Mouse (Mus musculus) CH12.LX (cell line): ENCODE measurements at regions not wholly inside any gene's neighbourhood (a gene's known extent, or its start where the extent isn't known, plus 50 kb on each side); places are given as distances from the start of the nearest gene placed in this dataset.

Source experiments
- DNase-seq: peaks from one replicate; pipeline ENCODE4 v3.0.0-alpha.2; 2013; ENCODE audit errors: extremely low read depth
- H3K27ac ChIP-seq: 2 replicates; pipeline ENCODE4 v1.5.1; 2012; ENCODE audit warnings: low read depth, mild to moderate bottlenecking, control low read depth, moderate library complexity; ENCODE audit not compliant: insufficient read depth
- H3K27me3 ChIP-seq: replicated peaks from 2 replicates; pipeline ENCODE3; 2012; ENCODE audit warnings: inconsistent platforms
- H3K36me3 ChIP-seq, 2 experiments: replicated peaks in 1 of 2; 2 replicates each; pipeline versions ENCODE3 to v1.6.1; 2012; ENCODE audit warnings: inconsistent platforms in 1 of 2, low read length in 1 of 2, mild to moderate bottlenecking in 1 of 2, mixed read lengths in 1 of 2, moderate library complexity in 1 of 2; ENCODE audit not compliant: control insufficient read depth in 1 of 2, insufficient read depth in 1 of 2
- H3K4me1 ChIP-seq, 2 experiments: 2 replicates each; pipeline ENCODE4 v1.6.1; 2012; ENCODE audit warnings: inconsistent platforms in 1 of 2, moderate library complexity in 1 of 2; ENCODE audit not compliant: insufficient read depth in 2 of 2, control insufficient read depth in 1 of 2
- H3K4me2 ChIP-seq: 2 replicates; pipeline ENCODE4 v1.6.1; 2012; ENCODE audit warnings: low read depth, mild to moderate bottlenecking, control low read depth; ENCODE audit not compliant: poor library complexity, insufficient read depth, severe bottlenecking
- H3K4me3 ChIP-seq, 3 experiments: fragments of 150-350 bp in 1 of 3; sonication (generic) in 1 of 3; replicated peaks in 1 of 3; 2 replicates each; pipeline versions ENCODE3 to v1.5.1; 2011 to 2012; ENCODE audit warnings: low read depth in 2 of 3, low read length in 2 of 3, mild to moderate bottlenecking in 2 of 3, moderate library complexity in 2 of 3, control low read depth in 1 of 3, improper control_type of control experiment in 1 of 3, inconsistent platforms in 1 of 3, mixed read lengths in 1 of 3; ENCODE audit not compliant: poor library complexity in 1 of 3
- H3K79me2 ChIP-seq: replicated peaks from 2 replicates; pipeline ENCODE4 v1.6.1; 2012; ENCODE audit warnings: mild to moderate bottlenecking, moderate library complexity; ENCODE audit not compliant: control insufficient read depth, poor library complexity, insufficient read depth, severe bottlenecking; ENCODE audit errors: extremely low read depth
- H3K9ac ChIP-seq: 2 replicates; pipeline ENCODE4 v1.6.1; 2012; ENCODE audit warnings: low read depth, mild to moderate bottlenecking, control low read depth, moderate library complexity; ENCODE audit not compliant: insufficient read depth
- H3K9me3 ChIP-seq: replicated peaks from 2 replicates; pipeline ENCODE3; 2012; ENCODE audit warnings: low read length, inconsistent platforms, mixed read lengths
- BHLHE40 ChIP-seq: IDR thresholded peaks from 2 replicates; pipeline ENCODE4 v1.6.1; 2011; ENCODE audit warnings: mild to moderate bottlenecking, low read depth, low read length, improper control_type of control experiment
- CTCF ChIP-seq, 2 experiments: IDR thresholded peaks in 1 of 2; conservative IDR thresholded peaks in 1 of 2; 2 replicates each; pipeline ENCODE4 v1.5.1; 2011 to 2012; ENCODE audit warnings: low read depth in 2 of 2, low read length in 2 of 2, improper control_type of control experiment in 1 of 2, inconsistent platforms in 1 of 2, mild to moderate bottlenecking in 1 of 2, moderate library complexity in 1 of 2
- EP300 ChIP-seq: IDR thresholded peaks from 2 replicates; pipeline ENCODE4 v1.6.1; 2011; ENCODE audit warnings: low read length, improper control_type of control experiment
- ETS1 ChIP-seq: conservative IDR thresholded peaks from 2 replicates; pipeline ENCODE4 v1.6.1; 2012; ENCODE audit warnings: low read depth, mild to moderate bottlenecking, inconsistent platforms, low read length, improper control_type of control experiment, moderate library complexity
- HCFC1 ChIP-seq: IDR thresholded peaks from 2 replicates; pipeline ENCODE4 v1.6.1; 2012; ENCODE audit warnings: low read depth, mild to moderate bottlenecking, inconsistent platforms, low read length, improper control_type of control experiment
- JUND ChIP-seq: conservative IDR thresholded peaks from 2 replicates; pipeline ENCODE4 v1.6.1; 2011; ENCODE audit warnings: low read depth, low read length, improper control_type of control experiment
- MAFK ChIP-seq: IDR thresholded peaks from 2 replicates; pipeline ENCODE4 v1.6.1; 2011; ENCODE audit warnings: low read length, improper control_type of control experiment; ENCODE audit not compliant: insufficient replicate concordance
- MAZ ChIP-seq: IDR thresholded peaks from 2 replicates; pipeline ENCODE4 v1.6.1; 2012; ENCODE audit warnings: low read depth, mild to moderate bottlenecking, inconsistent platforms, low read length, improper control_type of control experiment, moderate library complexity
- MEF2A ChIP-seq: IDR thresholded peaks from 2 replicates; pipeline ENCODE4 v1.6.1; 2014; ENCODE audit warnings: low read depth, mild to moderate bottlenecking, inconsistent platforms, low read length, improper control_type of control experiment, borderline replicate concordance
- MYC ChIP-seq: IDR thresholded peaks from 2 replicates; pipeline ENCODE4 v1.6.1; 2011; ENCODE audit warnings: low read depth, mild to moderate bottlenecking, improper control_type of control experiment, low read length
- NELFE ChIP-seq: IDR thresholded peaks from 2 replicates; pipeline ENCODE4 v1.6.1; 2011; ENCODE audit warnings: low read depth, low read length, improper control_type of control experiment
- NRF1 ChIP-seq: IDR thresholded peaks from 2 replicates; pipeline ENCODE4 v1.6.1; 2014; ENCODE audit warnings: low read depth, mild to moderate bottlenecking, inconsistent platforms, low read length, improper control_type of control experiment, moderate library complexity
- PAX5 ChIP-seq: IDR thresholded peaks from 2 replicates; pipeline ENCODE4 v1.6.1; 2012; ENCODE audit warnings: low read length, inconsistent platforms, mixed read lengths
- RCOR1 ChIP-seq: conservative IDR thresholded peaks from 2 replicates; pipeline ENCODE4 v1.6.1; 2012; ENCODE audit warnings: low read depth, mild to moderate bottlenecking, inconsistent platforms, low read length, improper control_type of control experiment
- SMC3 ChIP-seq: IDR thresholded peaks from 2 replicates; pipeline ENCODE4 v1.6.1; 2011; ENCODE audit warnings: low read depth, low read length, improper control_type of control experiment
- UBTF ChIP-seq: IDR thresholded peaks from 2 replicates; pipeline ENCODE4 v1.6.1; 2012; ENCODE audit warnings: low read depth, mild to moderate bottlenecking, inconsistent platforms, low read length, improper control_type of control experiment, moderate library complexity
- USF2 ChIP-seq: conservative IDR thresholded peaks from 2 replicates; pipeline ENCODE4 v1.6.1; 2011; ENCODE audit warnings: low read depth, low read length, improper control_type of control experiment
- ZMIZ1 ChIP-seq: IDR thresholded peaks from 2 replicates; pipeline ENCODE4 v1.6.1; 2012; ENCODE audit warnings: low read depth, mild to moderate bottlenecking, inconsistent platforms, low read length, improper control_type of control experiment
- ZNF384 ChIP-seq: IDR thresholded peaks from 2 replicates; pipeline ENCODE4 v1.6.1; 2012; ENCODE audit warnings: low read depth, low read length, improper control_type of control experiment, inconsistent platforms
- dilution Hi-C: fragments of 300-500 bp; cut with MboI; formaldehyde crosslinking; loops from 2 replicates; pipeline ENCODE4 v1.14.3; 2020; ENCODE audit warnings: low sequenced_read_pairs; ENCODE audit not compliant: extremely low pct_unique_long_range_greater_than_20kb, extremely low pct_ligation_motif_present
- in situ Hi-C: fragments of 300-500 bp; cut with MboI; formaldehyde crosslinking; loops from 3 replicates; pipeline ENCODE4 v1.14.3; 2019; ENCODE audit warnings: low sequenced_read_pairs, low pct_ligation_motif_present, low pct_unique_long_range_greater_than_20kb, mixed read lengths

DNA sequence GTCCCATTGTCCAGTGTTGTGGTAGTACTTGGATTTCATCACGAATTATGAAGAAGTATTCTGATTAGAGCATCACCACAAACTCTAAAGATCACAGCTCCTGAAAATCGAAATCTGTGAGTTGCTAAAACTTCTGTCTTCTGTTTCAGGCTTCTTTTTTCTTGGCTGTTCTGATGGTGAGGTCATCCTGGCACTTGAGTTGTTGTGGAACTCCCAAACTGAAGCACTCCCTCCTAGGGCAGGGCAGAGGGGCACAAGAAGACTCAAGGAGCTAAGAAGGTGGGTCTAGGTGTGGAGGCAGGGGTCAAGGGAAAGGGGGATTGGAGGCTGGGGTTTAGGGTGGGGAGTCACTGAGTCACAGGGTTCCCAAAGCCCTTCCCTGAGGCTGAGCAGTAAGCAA, 232.3 kb downstream of the Dact1 start:
- no peaks in the 10 kb centered on the region for H3K36me3 ChIP-seq
- dilution Hi-C loops = no loop called here
- no peak overlapping the region for H3K4me3 ChIP-seq
- H3K27ac ChIP-seq = no peak overlapping the region
- H3K4me2 ChIP-seq = no peak overlapping the region
- no peaks in the 10 kb centered on the region for H3K27me3 ChIP-seq
- TF ChIP-seq ZMIZ1 (no peak), JUND (no peak), SMC3 (no peak), BHLHE40 (no peak), HCFC1 (no peak), RCOR1 (no peak), MAFK (no peak), ETS1 (no peak), USF2 (no peak), CTCF (conservative IDR thresholded peaks at IDR 0.05 in 1 of 2, IDR thresholded peaks at IDR 0.05 in 1 of 2; ENCODE audit: low read depth in 2 of 2, low read length in 2 of 2) (no peak), NELFE (no peak), PAX5 (no peak), ZNF384 (no peak), MEF2A (no peak), EP300 (no peak), MAZ (no peak)
- TF ChIP-seq, all 38 proteins: peak for 0
- in situ Hi-C loops = no loop called here
- DNase-seq = no peak
- H3K9ac ChIP-seq = no peak overlapping the region
- no peaks in the 10 kb centered on the region for H3K79me2 ChIP-seq
- peaks cover 5 to 34% of the 10 kb centered on the region in 2 experiments for H3K4me1 ChIP-seq
- H3K9me3 ChIP-seq = no peaks in the 10 kb centered on the region

DNA sequence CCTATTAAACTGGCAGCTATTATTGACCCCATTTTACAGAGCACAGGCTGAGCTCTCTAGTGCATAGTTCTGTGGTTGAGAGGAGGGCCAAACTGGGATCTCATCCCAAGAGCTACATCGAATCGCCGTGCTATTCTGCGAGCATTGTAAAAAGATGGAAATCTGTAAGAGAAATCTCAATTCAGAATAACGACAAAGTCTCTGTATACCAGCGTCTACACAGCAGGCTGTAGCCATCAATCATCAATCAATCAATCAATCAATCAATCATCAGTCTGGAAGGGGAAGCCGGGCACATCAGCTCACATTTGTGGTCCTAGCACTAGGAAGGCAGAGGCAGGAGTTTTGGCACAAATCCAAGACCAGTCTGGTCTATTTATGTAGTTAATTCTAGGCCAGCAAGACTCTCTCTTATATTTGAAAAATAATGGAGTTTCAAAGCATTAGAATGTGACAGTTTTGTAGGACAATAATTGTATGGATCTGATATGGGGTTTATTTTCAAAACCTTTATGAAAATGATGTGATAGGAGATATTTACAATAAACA, 234.0 kb downstream of the Dact1 start:
- TF ChIP-seq MYC (no peak), NELFE (no peak), BHLHE40 (no peak), UBTF (no peak), SMC3 (no peak), NRF1 (no peak)
- Histone ChIP-seq H3K36me3 (no peaks in the 10 kb centered on the region), H3K79me2 (no peaks in the 10 kb centered on the region), H3K4me3 (no peak overlapping the region), H3K27ac (no peak overlapping the region), H3K4me1 (peaks cover 9 to 38% of the 10 kb centered on the region in 2 experiments), H3K4me2 (no peak overlapping the region), H3K9me3 (no peaks in the 10 kb centered on the region), H3K27me3 (no peaks in the 10 kb centered on the region), H3K9ac (no peak overlapping the region)
- dilution Hi-C loops = no loop called here
- no peak for DNase-seq
- in situ Hi-C loops = no loop called here
